25 mouse cellular contexts compared by ENCODE assay signal in genomic region chr1:65162210-65162609, GRCm38 (mm10). TPM values are rescaled to one million over a fixed set of nuclear protein-coding genes. Genes with fewer than 3 reads are reported as not detected.
DNase-seq lines count a peak whose midpoint lies in the region; ATAC-seq and TF ChIP-seq lines count a peak whose summit lies in the region.
"Had no signal": no experiment of that assay in that cellular context is flagged by ENCODE, and none has a peak within 500 bp of the region (broad histone marks: within the 10 kb centered on the region; RNA-seq: fewer than 3 reads in every experiment).

No protein-coding gene starts in this region.

- peaks cover 3% of the 10 kb centered on the region; the same call in 1 of the 2 replicates for H3K4me1 ChIP-seq in kidney, adult 2 months (ENCODE audit: control insufficient read depth, insufficient read depth, low read length)
- no peaks in the 10 kb centered on the region for H3K4me1 ChIP-seq in lung, postnatal 0 days (ENCODE audit: insufficient read depth, low read depth, low read length)
- H3K4me1 ChIP-seq: embryonic facial prominence, embryonic 15.5 days; forebrain, embryonic 12.5 days; hindbrain, embryonic 13.5 days had no signal

- no peaks in the 10 kb centered on the region for H3K27me3 ChIP-seq in kidney, adult 2 months (replicated peaks; ENCODE audit: control insufficient read depth, insufficient read depth, low read length)
- no peaks in the 10 kb centered on the region for H3K27me3 ChIP-seq in lung, postnatal 0 days (replicated peaks; ENCODE audit: insufficient read depth, low read length)
- H3K27me3 ChIP-seq: embryonic facial prominence, embryonic 15.5 days; forebrain, embryonic 12.5 days; hindbrain, embryonic 13.5 days had no signal

- TF ChIP-seq CTCF in kidney, adult 2 months (conservative IDR thresholded peaks at IDR 0.05; ENCODE audit: insufficient read depth, insufficient read length, low read depth, low read length): no peak; the same call in 1 of the 2 replicates
- TF ChIP-seq CTCF in lung, postnatal 0 days (IDR thresholded peaks at IDR 0.05): peak; percentile 24; the same call in 1 of the 2 replicates

- H3K9me3 ChIP-seq in lung, postnatal 0 days (ENCODE audit: low read length): no peaks in the 10 kb centered on the region
- H3K9me3 ChIP-seq: embryonic facial prominence, embryonic 15.5 days; forebrain, embryonic 12.5 days; hindbrain, embryonic 13.5 days had no signal

- H3K36me3 ChIP-seq in kidney, adult 2 months (ENCODE audit: control insufficient read depth, insufficient read depth, low read length): peaks cover 40% of the 10 kb centered on the region
- peaks cover 57% of the 10 kb centered on the region for H3K36me3 ChIP-seq in lung, postnatal 0 days (ENCODE audit: insufficient read depth, low read length)

- intact Hi-C loops in gastrocnemius, postnatal 14 days (cut with DNase I; ENCODE audit: low total_unique reads): loop anchor here (10.0 kb wide), 1 partner anchor 47 kb away; the partner anchor contains the start of gene Gm28845

- WGBS in kidney, adult 2 months: 95% methylated on average over 1 of the region's 1 CpGs
- WGBS in lung, postnatal 0 days: 100% methylated on average over 1 of the region's 1 CpGs

- DNase-seq in kidney, postnatal 10 days: peak; percentile 27
- no peak for DNase-seq in kidney, adult 2 months
- no peak for DNase-seq in lung, postnatal 0 days (ENCODE audit: low spot score)
- DNase-seq in lung, postnatal 14 days: no peak
- peak; percentile 27 for DNase-seq in NIH3T3 (ENCODE audit: low read depth)
- DNase-seq in gastrocnemius, postnatal 14 days: no peak
- no peak for DNase-seq in c-Kit-positive CD71-positive TER-119-positive erythroid progenitor cells, embryonic 14.5 days (ENCODE audit: low spot score)
- DNase-seq: cerebellum, adult 2 months; heart, adult 2 months; kidney, adult 8-10 months; lung, postnatal 4 days; midbrain, embryonic 14.5 days; spleen, adult 18-20 months; thymus, postnatal 25 days had no signal

- no peak overlapping the region for H3K4me2 ChIP-seq in lung, postnatal 0 days (replicated peaks; ENCODE audit: low read depth, low read length)
- H3K4me2 ChIP-seq: embryonic facial prominence, embryonic 15.5 days; forebrain, embryonic 12.5 days; hindbrain, embryonic 13.5 days had no signal

- no peak for ATAC-seq in lung, postnatal 0 days
- ATAC-seq in granulocyte monocyte progenitor cell, adult 5-6 weeks (replicated peaks; ENCODE audit: poor library complexity, severe bottlenecking): peak; percentile 30; the same call in 1 of the 2 replicates
- ATAC-seq: CD4-positive, CD25-positive, alpha-beta regulatory T cell, adult 4 months had no signal

- no peak overlapping the region for H3K27ac ChIP-seq in kidney, adult 2 months (ENCODE audit: insufficient read depth, low read depth, low read length)
- no peak overlapping the region for H3K27ac ChIP-seq in lung, postnatal 0 days (ENCODE audit: low read length)
- H3K27ac ChIP-seq: embryonic facial prominence, embryonic 15.5 days; forebrain, embryonic 12.5 days; heart, adult 2 months; hindbrain, embryonic 13.5 days; liver, embryonic 14.5 days had no signal

- no peak for TF ChIP-seq EP300 in lung, postnatal 0 days (IDR thresholded peaks at IDR 0.05)

- no peak for TF ChIP-seq POLR2A in kidney, adult 2 months (IDR thresholded peaks at IDR 0.05; ENCODE audit: low read depth, low read length)

- no peak overlapping the region for H3K4me3 ChIP-seq in kidney, adult 2 months (ENCODE audit: insufficient read depth, low read depth, low read length)
- no peak overlapping the region for H3K4me3 ChIP-seq in lung, postnatal 0 days (ENCODE audit: low read depth, low read length)
- H3K4me3 ChIP-seq: embryonic facial prominence, embryonic 15.5 days; forebrain, embryonic 12.5 days; heart, adult 2 months; hindbrain, embryonic 13.5 days had no signal

- no peak overlapping the region for H3K9ac ChIP-seq in lung, postnatal 0 days (replicated peaks; ENCODE audit: low read depth)
- H3K9ac ChIP-seq: embryonic facial prominence, embryonic 15.5 days; forebrain, embryonic 12.5 days; hindbrain, embryonic 13.5 days; liver, embryonic 14.5 days had no signal

RNA-seq across cellular contexts. Expression of gene Idh1, which starts 24.1 kb away (rescaled TPM):
- polyA plus RNA-seq in kidney, adult 2 months (2012; rRNA removed): 247 and 334 TPM in 2 replicates
- 141 and 143 TPM in 2 replicates for polyA plus RNA-seq in lung, postnatal 0 days (2015; fragmentation: Nextera tagmentation; extraction: Ambion mirVana)
- 98.5 and 119 TPM in 2 replicates for total RNA-seq in granulocyte monocyte progenitor cell, adult 5-6 weeks (2014; fragmentation: Nextera tagmentation)
- 214 and 218 TPM in 2 replicates for total RNA-seq in granulocyte monocyte progenitor cell, adult 5-6 weeks (2017)
- 10 to 100 TPM; 39.9 to 51.1 TPM for total RNA-seq in gastrocnemius, postnatal 14 days (2021)

RNA-seq across cellular contexts. Expression of gene Pikfyve, which starts 24.3 kb away (rescaled TPM):
- 8.0 and 9.3 TPM in 2 replicates for polyA plus RNA-seq in kidney, adult 2 months (2012; rRNA removed)
- 6.4 and 6.9 TPM in 2 replicates for polyA plus RNA-seq in lung, postnatal 0 days (2015; fragmentation: Nextera tagmentation; extraction: Ambion mirVana)
- total RNA-seq in granulocyte monocyte progenitor cell, adult 5-6 weeks (2014; fragmentation: Nextera tagmentation): 23.0 and 26.7 TPM in 2 replicates
- 27.9 and 29.8 TPM in 2 replicates for total RNA-seq in granulocyte monocyte progenitor cell, adult 5-6 weeks (2017)
- 1 to 10 TPM; 8.5 to 8.9 TPM for total RNA-seq in gastrocnemius, postnatal 14 days (2021)

RNA-seq across cellular contexts. Expression of gene D630023F18Rik, which starts 39.2 kb away (rescaled TPM):
- polyA plus RNA-seq in kidney, adult 2 months (2012; rRNA removed): 64.3 and 85.6 TPM in 2 replicates
- polyA plus RNA-seq in lung, postnatal 0 days (2015; fragmentation: Nextera tagmentation; extraction: Ambion mirVana): 0.10 TPM in 1 of 2 replicates, not detected in the other
- 0.70 TPM in 1 of 2 replicates, not detected in the other for total RNA-seq in granulocyte monocyte progenitor cell, adult 5-6 weeks (2014; fragmentation: Nextera tagmentation)
- total RNA-seq in granulocyte monocyte progenitor cell, adult 5-6 weeks (2017): 1.3 and 2.3 TPM in 2 replicates
- total RNA-seq in gastrocnemius, postnatal 14 days (2021): not detected
- total RNA-seq: heart, adult 2 months had no signal
- polyA plus RNA-seq: CD4-positive, CD25-positive, alpha-beta regulatory T cell, adult 4 months; heart, adult 2 months; neural tube, embryonic 11.5 days had no signal

RNA-seq across cellular contexts. Expression of gene Gm28845, which starts 42.9 kb away (rescaled TPM):
- 7.6 and 9.0 TPM in 2 replicates for polyA plus RNA-seq in kidney, adult 2 months (2012; rRNA removed)
- not detected in 2 replicates for polyA plus RNA-seq in lung, postnatal 0 days (2015; fragmentation: Nextera tagmentation; extraction: Ambion mirVana)
- total RNA-seq in granulocyte monocyte progenitor cell, adult 5-6 weeks (2014; fragmentation: Nextera tagmentation): not detected in 2 replicates
- not detected in 2 replicates for total RNA-seq in granulocyte monocyte progenitor cell, adult 5-6 weeks (2017)
- total RNA-seq in gastrocnemius, postnatal 14 days (2021): not detected
- total RNA-seq: heart, adult 2 months; layer of hippocampus, adult 8-10 months had no signal
- polyA plus RNA-seq: CD4-positive, CD25-positive, alpha-beta regulatory T cell, adult 4 months; embryonic facial prominence, embryonic 15.5 days; forebrain, embryonic 12.5 days; heart, adult 2 months; heart, embryonic 16.5 days; hindbrain, embryonic 13.5 days; limb, embryonic 11.5 days; liver, embryonic 14.5 days; midbrain, embryonic 14.5 days; neural tube, embryonic 11.5 days; stomach, embryonic 16.5 days had no signal

RNA-seq across cellular contexts. Expression of gene Cryga, which starts 59.0 kb away (rescaled TPM):
- polyA plus RNA-seq in kidney, adult 2 months (2012; rRNA removed): 5.9 and 6.4 TPM in 2 replicates
- polyA plus RNA-seq in lung, postnatal 0 days (2015; fragmentation: Nextera tagmentation; extraction: Ambion mirVana): not detected in 2 replicates
- total RNA-seq in granulocyte monocyte progenitor cell, adult 5-6 weeks (2014; fragmentation: Nextera tagmentation): not detected in 2 replicates
- total RNA-seq in granulocyte monocyte progenitor cell, adult 5-6 weeks (2017): 0.73 TPM in 1 of 2 replicates, not detected in the other
- not detected for total RNA-seq in gastrocnemius, postnatal 14 days (2021)
- total RNA-seq: heart, adult 2 months had no signal
- polyA plus RNA-seq: CD4-positive, CD25-positive, alpha-beta regulatory T cell, adult 4 months; heart, adult 2 months; heart, embryonic 16.5 days; hindbrain, embryonic 13.5 days; limb, embryonic 11.5 days; liver, embryonic 14.5 days; midbrain, embryonic 14.5 days; neural tube, embryonic 11.5 days; stomach, embryonic 16.5 days had no signal

Comparison
In these comparisons a context has a peak if more than half of its experiments do, and no peak if none do; other contexts are left out.
1. DNase-seq: peak in kidney, postnatal 10 days (single experiment) and NIH3T3 (single experiment); none in kidney, adult 2 months (single experiment), lung, postnatal 0 days (single experiment), lung, postnatal 14 days (single experiment), gastrocnemius, postnatal 14 days (single experiment) and c-Kit-positive CD71-positive TER-119-positive erythroid progenitor cells, embryonic 14.5 days (single experiment).